ENCODE assay signal across 22 mouse cellular contexts in genomic region chr11:76146187-76147010, GRCm38 (mm10). TPM values are rescaled to one million over a fixed set of nuclear protein-coding genes. Genes with fewer than 3 reads are reported as not detected.
DNase-seq lines count a peak whose midpoint lies in the region; ATAC-seq lines count a peak whose summit lies in the region.
"Had no signal": no experiment of that assay in that cellular context is flagged by ENCODE, and none has a peak within 500 bp of the region (broad histone marks: within the 10 kb centered on the region; RNA-seq: fewer than 3 reads in every experiment).

No protein-coding gene starts in this region.

- no peaks in the 10 kb centered on the region for H3K27me3 ChIP-seq in stomach, embryonic 15.5 days (replicated peaks)
- H3K27me3 ChIP-seq: CH12.LX; heart, embryonic 12.5 days; liver, embryonic 13.5 days; midbrain, embryonic 12.5 days; neural tube, embryonic 15.5 days had no signal

- peaks cover 20% of the 10 kb centered on the region; the same call in 1 of the 2 replicates for H3K4me1 ChIP-seq in stomach, embryonic 15.5 days
- H3K4me1 ChIP-seq: liver, embryonic 13.5 days had no signal

- H3K36me3 ChIP-seq in stomach, embryonic 15.5 days = no peaks in the 10 kb centered on the region
- H3K36me3 ChIP-seq: liver, embryonic 13.5 days had no signal

- peak; percentile 56; the same call in 1 of the 2 replicates for ATAC-seq in stomach, embryonic 15.5 days (ENCODE audit: insufficient read depth, low FRiP score, low read depth)

- H3K9ac ChIP-seq in stomach, embryonic 15.5 days = no peak overlapping the region
- H3K9ac ChIP-seq: heart, embryonic 12.5 days; liver, embryonic 13.5 days; midbrain, embryonic 12.5 days; neural tube, embryonic 15.5 days had no signal

- H3K27ac ChIP-seq in stomach, embryonic 15.5 days = peak overlapping the region; percentile 61
- H3K27ac ChIP-seq: forebrain, embryonic 10.5 days; liver, embryonic 13.5 days; macrophage; midbrain, embryonic 12.5 days; neural tube, embryonic 15.5 days had no signal

- H3K4me3 ChIP-seq in stomach, embryonic 15.5 days (replicated peaks) = no peak overlapping the region
- H3K4me3 ChIP-seq: forebrain, embryonic 10.5 days; heart, embryonic 12.5 days; liver, embryonic 13.5 days; midbrain, embryonic 12.5 days; neural tube, embryonic 15.5 days had no signal

- WGBS in stomach, embryonic 15.5 days = 68% methylated on average over 8 of the region's 8 CpGs

- peak; percentile 26 for DNase-seq in cerebellum, adult 11-12 months
- DNase-seq in cerebellum, adult 11 months = no peak
- peak; percentile 21 to 33 for DNase-seq in kidney, postnatal 36 days
- DNase-seq in kidney, postnatal 14 days = no peak
- peak; percentile 34 to 39 for DNase-seq in cerebellum, postnatal 36 days
- no peak for DNase-seq in thymus, postnatal 10 days (ENCODE audit: low spot score in 2 of 2)
- DNase-seq in right cerebral cortex, postnatal 36 days (ENCODE audit: low spot score in 2 of 2) = no peak
- DNase-seq: adrenal gland, postnatal 36 days; gastrocnemius, postnatal 14 days; heart, postnatal 4 days; kidney, postnatal 10 days; liver, embryonic 13.5 days; retina, postnatal 1 day; spleen, adult 18-20 months; thymus, adult 18-20 months had no signal

- no peaks in the 10 kb centered on the region for H3K9me3 ChIP-seq in stomach, embryonic 15.5 days
- H3K9me3 ChIP-seq: forebrain, embryonic 10.5 days; heart, embryonic 12.5 days; liver, embryonic 13.5 days; midbrain, embryonic 12.5 days; neural tube, embryonic 15.5 days had no signal

- H3K4me2 ChIP-seq in stomach, embryonic 15.5 days = no peak overlapping the region
- H3K4me2 ChIP-seq: heart, embryonic 12.5 days; liver, embryonic 13.5 days; midbrain, embryonic 12.5 days; neural tube, embryonic 15.5 days had no signal

RNA-seq across cellular contexts. Expression of gene Vps53, which starts 33.0 kb away (rescaled TPM):
- polyA plus RNA-seq in stomach, embryonic 15.5 days (2015; fragmentation: Nextera tagmentation; extraction: Ambion mirVana) = 39.7 and 43.8 TPM in 2 replicates

RNA-seq across cellular contexts. Expression of gene Fam57a, which starts 33.1 kb away (rescaled TPM):
- 82.0 and 100 TPM in 2 replicates for polyA plus RNA-seq in stomach, embryonic 15.5 days (2015; fragmentation: Nextera tagmentation; extraction: Ambion mirVana)

Comparison
In these comparisons a context has a peak if more than half of its experiments do, and no peak if none do; other contexts are left out.
1. DNase-seq: peak in cerebellum, adult 11-12 months (single experiment), kidney, postnatal 36 days (2 of 2) and cerebellum, postnatal 36 days (2 of 2); none in cerebellum, adult 11 months (single experiment), kidney, postnatal 14 days (single experiment), thymus, postnatal 10 days (0 of 2) and right cerebral cortex, postnatal 36 days (0 of 2).